Mouse (Mus musculus): Measurements from ENCODE around the gene Tnk1. TPM values are rescaled to one million over a fixed set of nuclear protein-coding genes. Genes with fewer than 3 reads are reported as not detected.
A peak's percentile ranks its signal among the peaks of the same experiment; 100 is the strongest.

Tnk1 gene
- total and polyA plus RNA-seq, 3 experiments: 0.25 to 0.35 TPM; not detected in 1

DNA sequence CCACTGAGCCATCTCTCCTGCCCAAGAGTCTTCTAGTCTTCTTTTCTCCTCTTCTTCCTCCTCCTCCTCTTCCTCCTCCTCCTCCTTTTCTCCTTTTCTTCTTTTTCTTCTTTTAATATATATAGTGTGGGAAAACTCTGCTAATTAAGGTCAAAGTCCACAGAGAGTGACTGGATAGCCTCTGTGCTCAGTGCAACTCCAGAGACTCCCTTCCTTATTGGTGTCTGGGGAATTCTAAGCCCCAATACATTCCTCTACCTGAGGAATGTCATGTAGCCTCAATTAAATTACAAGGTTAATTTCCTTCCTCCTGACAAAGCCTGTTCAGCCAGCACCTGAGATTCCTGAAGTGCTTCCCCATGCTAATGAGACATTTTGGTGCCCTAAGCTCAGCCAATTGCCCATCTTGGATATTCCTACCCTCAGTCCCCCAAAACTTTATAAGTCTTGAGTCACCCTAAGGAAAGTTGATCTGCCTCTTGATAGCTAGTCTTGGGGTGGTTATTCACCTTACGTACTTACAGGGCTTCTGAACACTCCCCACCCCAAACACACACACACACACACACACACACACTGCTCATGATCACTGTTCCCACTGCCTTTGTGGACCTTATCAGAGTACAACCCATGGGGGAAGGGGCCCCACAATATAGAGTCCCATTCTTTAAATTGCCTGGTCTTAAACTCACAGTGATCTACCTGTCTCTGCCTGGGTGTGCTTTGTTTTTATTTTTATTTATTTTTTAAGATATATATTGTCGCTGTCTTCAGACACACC is 11.9 kb upstream of the Tnk1 start:
- Histone ChIP-seq H3K27ac (ENCODE audit: control insufficient read depth, low read depth, low read length) (no peak overlapping the region), H3K9me3 (replicated peaks; ENCODE audit: insufficient read depth, low read length) (no peaks in the 10 kb centered on the region), H3K4me1 (ENCODE audit: control insufficient read depth in 1 of 2, insufficient read depth in 2 of 2, low read length in 2 of 2) (peaks cover 2 to 10% of the 10 kb centered on the region in 2 experiments; a peak in 3 of 4 replicates), H3K4me3 (ENCODE audit: control insufficient read depth in 1 of 2, insufficient read depth in 1 of 2, low read depth in 2 of 2, low read length in 2 of 2) (no peak overlapping the region), H3K9ac (ENCODE audit: control insufficient read depth, low read depth, low read length, poor library complexity, severe bottlenecking) (no peak overlapping the region), H3K36me3 (ENCODE audit: control insufficient read depth in 1 of 2, insufficient read depth in 2 of 2, low read length in 2 of 2) (peaks cover 0 to 4% of the 10 kb centered on the region in 2 experiments; a peak in 1 of 4 replicates), H3K79me2 (ENCODE audit: control insufficient read depth, insufficient read depth, low read length, poor library complexity) (no peaks in the 10 kb centered on the region), H3K27me3 (ENCODE audit: control insufficient read depth in 1 of 2, insufficient read depth in 2 of 2, low read length in 2 of 2) (no peaks in the 10 kb centered on the region; a peak in 1 of 4 replicates)
- DNase-seq (ENCODE audit: low read depth, low spot score): no peak
- no peak for TF ChIP-seq RCOR1 (IDR thresholded peaks at IDR 0.05; ENCODE audit: low read depth, low read length)
- TF ChIP-seq MXI1 (IDR thresholded peaks at IDR 0.05; ENCODE audit: low read depth, low read length): no peak
- TF ChIP-seq POLR2AphosphoS5 (IDR thresholded peaks at IDR 0.05; ENCODE audit: borderline replicate concordance, low read depth, low read length): no peak
- TF ChIP-seq TAL1 (IDR thresholded peaks at IDR 0.05; ENCODE audit: low read length): no peak
- no peak for TF ChIP-seq MAFK (IDR thresholded peaks at IDR 0.05; ENCODE audit: borderline replicate concordance, low read depth, low read length)
- TF ChIP-seq TCF12 (IDR thresholded peaks at IDR 0.05; ENCODE audit: low read depth, low read length): no peak

DNA sequence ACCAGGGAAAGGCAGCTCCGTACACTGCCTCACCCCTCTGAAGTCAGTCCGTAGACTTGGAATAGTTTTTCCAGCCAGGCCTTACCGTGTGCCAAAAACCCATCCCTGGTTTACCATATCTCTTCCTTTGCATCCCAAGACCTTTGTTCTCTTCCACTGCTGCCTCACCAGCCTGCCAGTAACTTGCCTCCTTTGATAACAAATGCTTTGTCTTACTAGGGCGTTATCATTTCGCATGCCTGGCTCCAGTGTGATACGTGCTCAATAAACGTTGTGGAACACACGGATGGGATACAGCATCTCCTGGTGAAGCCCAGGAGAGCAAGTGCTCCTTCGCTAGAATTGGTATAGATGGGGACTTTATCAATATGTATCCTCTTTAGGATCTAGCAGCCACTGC is 8.8 kb upstream of the Tnk1 start:
- peaks cover 2 to 17% of the 10 kb centered on the region in 2 experiments for H3K4me1 ChIP-seq (ENCODE audit: control insufficient read depth in 1 of 2, insufficient read depth in 2 of 2, low read length in 2 of 2)

More for the DNA sequence above, 8.8 kb upstream of the Tnk1 start:
- Histone ChIP-seq H3K4me3 (ENCODE audit: control insufficient read depth in 1 of 2, insufficient read depth in 1 of 2, low read depth in 2 of 2, low read length in 2 of 2) (no peak overlapping the region), H3K27me3 (ENCODE audit: control insufficient read depth in 1 of 2, insufficient read depth in 2 of 2, low read length in 2 of 2) (no peaks in the 10 kb centered on the region; a peak in 1 of 4 replicates), H3K9me3 (replicated peaks; ENCODE audit: insufficient read depth, low read length) (no peaks in the 10 kb centered on the region), H3K36me3 (ENCODE audit: control insufficient read depth in 1 of 2, insufficient read depth in 2 of 2, low read length in 2 of 2) (peaks cover 0 to 4% of the 10 kb centered on the region in 2 experiments; a peak in 1 of 4 replicates), H3K27ac (ENCODE audit: control insufficient read depth, low read depth, low read length) (no peak overlapping the region), H3K79me2 (ENCODE audit: control insufficient read depth, insufficient read depth, low read length, poor library complexity) (no peaks in the 10 kb centered on the region), H3K9ac (ENCODE audit: control insufficient read depth, low read depth, low read length, poor library complexity, severe bottlenecking) (no peak overlapping the region)
- TF ChIP-seq USF1 (IDR thresholded peaks at IDR 0.05; ENCODE audit: low read depth, low read length) (no peak), E2F4 (IDR thresholded peaks at IDR 0.05; ENCODE audit: borderline replicate concordance, low read depth, low read length) (no peak), SMC3 (IDR thresholded peaks at IDR 0.05; ENCODE audit: low read depth, low read length) (no peak), POLR2AphosphoS5 (IDR thresholded peaks at IDR 0.05; ENCODE audit: borderline replicate concordance, low read depth, low read length) (no peak), ZKSCAN1 (IDR thresholded peaks at IDR 0.05; ENCODE audit: low read depth, low read length) (no peak), RCOR1 (IDR thresholded peaks at IDR 0.05; ENCODE audit: low read depth, low read length) (peak; percentile 64; the same call in 1 of the 2 replicates), MAX (IDR thresholded peaks at IDR 0.05; ENCODE audit: low read length) (no peak), TBP (IDR thresholded peaks at IDR 0.05; ENCODE audit: low read depth, low read length) (no peak), NELFE (IDR thresholded peaks at IDR 0.05; ENCODE audit: low read depth, low read length) (no peak), BHLHE40 (IDR thresholded peaks at IDR 0.05; ENCODE audit: borderline replicate concordance, low read depth, low read length) (no peak), CTCF (IDR thresholded peaks at IDR 0.05 in 2 of 3, conservative IDR thresholded peaks at IDR 0.05 in 1 of 3; ENCODE audit: control insufficient read depth in 1 of 3, insufficient read depth in 1 of 3, low read depth in 2 of 3, low read length in 3 of 3, poor library complexity in 1 of 3, severe bottlenecking in 1 of 3) (no peak), SIN3A (IDR thresholded peaks at IDR 0.05; ENCODE audit: low read length) (no peak), MAZ (IDR thresholded peaks at IDR 0.05; ENCODE audit: low read depth, low read length) (no peak), EP300 (IDR thresholded peaks at IDR 0.05; ENCODE audit: low read depth in 1 of 2, low read length in 2 of 2) (peak; percentile 59 to 63; a peak in 3 of 4 replicates), TCF12 (IDR thresholded peaks at IDR 0.05; ENCODE audit: low read depth, low read length) (peak; percentile 61), MXI1 (IDR thresholded peaks at IDR 0.05; ENCODE audit: low read depth, low read length) (no peak), GATA1 (IDR thresholded peaks at IDR 0.05; ENCODE audit: low read depth, low read length) (peak; percentile 74), ZMIZ1 (IDR thresholded peaks at IDR 0.05; ENCODE audit: low read depth, low read length) (no peak), HCFC1 (IDR thresholded peaks at IDR 0.05; ENCODE audit: low read depth, low read length) (no peak), UBTF (IDR thresholded peaks at IDR 0.05; ENCODE audit: borderline replicate concordance, insufficient read depth, low read depth, low read length) (no peak)
- DNase-seq (ENCODE audit: low read depth, low spot score): peak; percentile 41

Data from MEL (cell line).